Mouse (Mus musculus): Measurements from ENCODE around the gene Mdm2. TPM values are rescaled to one million over a fixed set of nuclear protein-coding genes. Genes with fewer than 3 reads are reported as not detected.
A peak's percentile ranks its signal among the peaks of the same experiment; 100 is the strongest.

The Mdm2 gene
- polyA plus RNA-seq, 1 experiment, result 39.2 TPM

DNA sequence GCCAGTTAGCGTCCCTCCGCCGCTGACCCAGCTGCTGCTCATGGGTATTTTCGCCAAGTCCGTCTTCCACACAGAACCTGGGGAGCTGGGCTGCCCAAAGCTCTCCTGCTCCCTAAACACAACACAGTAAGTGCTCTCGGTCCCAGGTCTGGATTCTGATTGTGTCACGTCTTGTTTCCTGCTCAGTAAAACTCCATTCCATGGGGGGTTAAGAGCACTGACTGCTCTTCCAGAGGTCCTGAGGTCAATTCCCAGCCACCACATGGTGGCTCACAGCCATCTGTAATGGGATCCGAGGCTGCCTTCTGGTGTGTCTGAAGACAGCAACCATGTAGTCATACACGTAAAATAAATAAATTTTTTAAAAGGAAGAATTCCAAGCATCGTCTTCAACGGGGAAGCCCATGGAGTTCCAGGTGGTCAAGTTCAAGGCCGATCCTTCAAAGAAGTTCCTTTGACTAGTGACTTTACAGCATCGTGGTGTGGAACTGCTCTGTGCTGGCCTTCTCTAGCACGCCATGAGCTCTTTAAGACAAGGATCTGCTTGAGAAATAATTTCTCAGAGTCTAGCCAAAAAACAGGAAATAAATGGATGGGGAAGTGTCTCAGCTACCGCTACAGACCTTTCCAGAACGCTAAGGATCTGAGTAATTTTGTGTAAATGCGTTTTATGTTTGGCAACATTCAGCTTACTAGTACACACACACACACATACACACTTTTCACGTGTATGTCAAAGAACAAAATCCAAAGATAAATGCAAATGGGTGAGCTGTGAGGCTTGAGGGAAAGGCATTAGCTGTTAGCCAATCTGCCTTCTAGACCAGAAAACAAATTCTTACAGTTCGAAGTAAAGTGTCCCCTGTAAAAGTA is 26.0 kb downstream of the Mdm2 start:
- WGBS, result 84% methylated on average over 19 of the region's 19 CpGs
- H3K36me3 ChIP-seq (ENCODE audit: control insufficient read depth, insufficient read depth, low read length), result peaks cover 10% of the 10 kb centered on the region
- H3K4me3 ChIP-seq (ENCODE audit: low read depth, low read length), result no peak overlapping the region
- no peaks in the 10 kb centered on the region for H3K27me3 ChIP-seq (ENCODE audit: control insufficient read depth, insufficient read depth, low read length)
- TF ChIP-seq POLR2A (IDR thresholded peaks at IDR 0.05; ENCODE audit: low read depth, low read length) (no peak), CTCF (IDR thresholded peaks at IDR 0.05; ENCODE audit: extremely low read depth, insufficient read length, insufficient replicate concordance, low read depth, low read length) (no peak)
- H3K4me1 ChIP-seq (ENCODE audit: control insufficient read depth, insufficient read depth, insufficient read length, low read length), result no peaks in the 10 kb centered on the region
- H3K27ac ChIP-seq (ENCODE audit: insufficient read depth, low read depth, low read length), result no peak overlapping the region

DNA sequence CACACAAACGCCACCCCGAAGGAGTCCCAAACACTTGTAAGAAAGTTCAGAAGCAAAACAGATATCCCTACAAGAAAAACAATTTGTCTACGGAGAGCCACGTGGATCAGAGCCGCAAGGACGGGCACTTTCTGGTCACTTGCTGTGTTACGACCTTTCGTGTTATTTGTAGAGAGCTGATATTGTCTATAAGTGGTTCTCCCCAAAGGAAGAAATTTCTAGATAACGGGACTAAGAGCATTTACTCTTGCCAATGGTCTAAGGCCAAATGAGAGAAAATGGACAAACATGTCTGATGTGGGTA is 26.9 kb downstream of the Mdm2 start:
- H3K27ac ChIP-seq (ENCODE audit: insufficient read depth, low read depth, low read length), result no peak overlapping the region
- H3K4me3 ChIP-seq (ENCODE audit: low read depth, low read length), result no peak overlapping the region
- no peaks in the 10 kb centered on the region for H3K4me1 ChIP-seq (ENCODE audit: control insufficient read depth, insufficient read depth, insufficient read length, low read length)
- no peak for TF ChIP-seq POLR2A (IDR thresholded peaks at IDR 0.05; ENCODE audit: low read depth, low read length)
- TF ChIP-seq CTCF (IDR thresholded peaks at IDR 0.05; ENCODE audit: extremely low read depth, insufficient read length, insufficient replicate concordance, low read depth, low read length), result no peak
- H3K36me3 ChIP-seq (ENCODE audit: control insufficient read depth, insufficient read depth, low read length), result peaks cover 5% of the 10 kb centered on the region; the same call in 1 of the 2 replicates
- no peaks in the 10 kb centered on the region for H3K27me3 ChIP-seq (ENCODE audit: control insufficient read depth, insufficient read depth, low read length)
- WGBS, result 94% methylated on average over 9 of the region's 9 CpGs

DNA sequence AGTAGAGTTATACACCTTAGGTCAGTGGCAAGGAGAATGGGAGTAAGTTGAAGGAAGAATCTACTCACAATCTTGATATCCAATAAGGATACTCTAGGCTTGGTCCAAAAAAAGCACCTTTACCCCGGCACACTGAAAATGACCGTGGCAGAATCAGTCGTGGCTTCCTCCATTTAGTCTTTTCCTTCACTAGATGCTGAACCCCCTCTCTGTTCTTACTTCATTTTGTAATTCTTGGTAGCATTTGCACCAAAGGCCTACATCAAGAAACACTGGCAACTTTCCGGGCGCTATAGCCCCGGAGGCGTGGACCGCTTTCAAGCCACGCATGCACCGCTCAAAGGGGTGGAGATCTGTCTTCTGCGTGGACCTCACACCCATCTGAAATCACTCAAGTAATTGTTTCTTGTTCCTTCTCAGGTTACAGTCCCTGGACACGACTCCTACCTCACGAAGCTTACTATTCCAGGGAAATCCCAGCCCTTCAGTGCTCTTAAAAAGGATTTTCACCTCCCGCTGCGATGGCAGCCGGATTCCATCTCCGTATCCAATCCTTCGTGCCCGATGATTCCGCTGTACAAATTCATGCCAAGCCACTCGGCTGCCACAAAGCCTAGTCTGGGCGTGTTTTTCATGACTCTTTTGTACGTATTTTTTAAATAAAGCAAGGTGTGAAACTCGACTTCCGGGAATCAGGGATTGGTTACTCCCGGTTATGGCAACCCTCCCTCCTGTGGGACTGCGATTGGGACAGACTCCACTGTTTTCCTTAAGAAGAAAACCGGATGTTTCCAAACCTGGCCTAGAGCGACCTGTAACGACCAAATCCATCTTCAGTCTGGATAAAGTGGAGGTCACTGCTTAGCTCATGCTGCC is 27.5 kb downstream of the Mdm2 start:
- no peaks in the 10 kb centered on the region for H3K27me3 ChIP-seq (ENCODE audit: control insufficient read depth, insufficient read depth, low read length)
- peaks cover 2% of the 10 kb centered on the region; the same call in 1 of the 2 replicates for H3K36me3 ChIP-seq (ENCODE audit: control insufficient read depth, insufficient read depth, low read length)
- no peak overlapping the region for H3K27ac ChIP-seq (ENCODE audit: insufficient read depth, low read depth, low read length)
- H3K4me1 ChIP-seq (ENCODE audit: control insufficient read depth, insufficient read depth, insufficient read length, low read length), result no peaks in the 10 kb centered on the region
- H3K4me3 ChIP-seq (ENCODE audit: low read depth, low read length), result no peak overlapping the region
- TF ChIP-seq CTCF (IDR thresholded peaks at IDR 0.05; ENCODE audit: extremely low read depth, insufficient read length, insufficient replicate concordance, low read depth, low read length) (no peak), POLR2A (IDR thresholded peaks at IDR 0.05; ENCODE audit: low read depth, low read length) (no peak)
- 93% methylated on average over 30 of the region's 30 CpGs for WGBS

DNA sequence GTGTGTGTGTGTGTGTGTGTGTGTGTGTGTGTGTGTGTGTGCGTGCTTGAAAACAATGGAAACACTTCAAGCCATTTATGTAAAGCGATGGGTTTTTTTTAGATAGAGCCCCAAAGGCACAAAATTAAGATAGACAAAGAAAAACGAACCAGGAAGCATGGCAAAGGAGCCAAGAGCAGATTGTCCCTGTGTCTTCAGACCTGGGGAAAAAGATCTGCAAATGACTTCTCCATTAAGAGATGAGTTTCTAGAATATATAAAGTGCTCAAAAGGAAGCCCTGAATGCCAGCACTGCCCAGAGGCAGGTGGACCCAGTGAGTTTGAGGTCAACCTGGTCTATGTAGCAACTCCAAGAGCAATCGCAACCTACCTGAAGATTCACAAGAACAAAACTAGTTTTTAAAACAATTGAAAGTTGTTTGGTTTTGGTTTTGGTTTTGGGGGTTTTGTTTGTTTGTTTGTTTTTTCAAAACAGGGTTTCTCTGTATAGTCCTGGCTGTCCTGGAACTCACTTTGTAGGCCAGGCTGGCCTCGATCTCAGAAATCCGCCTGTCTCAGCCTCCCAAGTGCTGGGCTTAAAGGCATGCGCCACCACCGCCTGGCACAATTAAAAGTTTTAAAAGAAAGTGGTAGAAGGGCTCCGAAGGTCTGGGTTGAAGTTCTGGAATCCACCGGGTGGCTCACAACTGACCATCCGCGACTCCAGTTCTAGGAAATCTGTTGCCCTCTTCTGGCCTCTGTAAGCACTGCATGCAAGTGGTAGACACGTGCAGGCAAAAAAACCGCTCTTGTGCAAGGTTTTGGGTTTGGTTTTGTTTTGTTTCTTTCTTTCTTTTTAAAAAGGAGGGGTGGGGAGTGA is 28.3 kb downstream of the Mdm2 start:
- Histone ChIP-seq H3K4me1 (ENCODE audit: control insufficient read depth, insufficient read depth, insufficient read length, low read length) (no peaks in the 10 kb centered on the region), H3K27me3 (ENCODE audit: control insufficient read depth, insufficient read depth, low read length) (no peaks in the 10 kb centered on the region), H3K36me3 (ENCODE audit: control insufficient read depth, insufficient read depth, low read length) (peaks cover 2% of the 10 kb centered on the region; the same call in 1 of the 2 replicates), H3K27ac (ENCODE audit: insufficient read depth, low read depth, low read length) (no peak overlapping the region), H3K4me3 (ENCODE audit: low read depth, low read length) (no peak overlapping the region)
- WGBS, result 84% methylated on average over 14 of the region's 14 CpGs
- TF ChIP-seq POLR2A (IDR thresholded peaks at IDR 0.05; ENCODE audit: low read depth, low read length) (no peak), CTCF (IDR thresholded peaks at IDR 0.05; ENCODE audit: extremely low read depth, insufficient read length, insufficient replicate concordance, low read depth, low read length) (peak; percentile 45; the same call in 1 of the 2 replicates)

DNA sequence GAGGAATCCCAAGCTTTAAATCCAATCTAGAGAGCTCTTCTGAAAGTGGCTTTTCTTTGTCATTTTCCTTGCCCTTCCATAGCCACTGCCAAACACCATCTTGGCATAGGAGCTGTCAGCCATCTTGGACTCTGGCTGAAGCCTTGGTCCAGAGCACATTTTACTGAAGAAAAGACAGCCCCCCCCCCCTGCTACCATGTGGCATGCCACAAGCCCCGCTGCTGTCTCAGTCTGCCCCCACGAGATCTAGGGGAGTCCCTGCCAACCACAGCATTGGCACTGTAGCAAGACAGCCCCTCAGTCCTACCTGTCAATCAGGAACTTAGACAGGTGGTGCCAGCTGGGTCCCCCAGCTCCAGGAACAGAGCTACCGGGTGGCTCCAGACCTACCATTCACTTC is 29.0 kb downstream of the Mdm2 start:
- Histone ChIP-seq H3K4me3 (ENCODE audit: low read depth, low read length) (no peak overlapping the region), H3K4me1 (ENCODE audit: control insufficient read depth, insufficient read depth, insufficient read length, low read length) (no peaks in the 10 kb centered on the region), H3K27ac (ENCODE audit: insufficient read depth, low read depth, low read length) (no peak overlapping the region), H3K36me3 (ENCODE audit: control insufficient read depth, insufficient read depth, low read length) (peaks cover 2% of the 10 kb centered on the region; the same call in 1 of the 2 replicates), H3K27me3 (ENCODE audit: control insufficient read depth, insufficient read depth, low read length) (no peaks in the 10 kb centered on the region)
- TF ChIP-seq CTCF (IDR thresholded peaks at IDR 0.05; ENCODE audit: extremely low read depth, insufficient read length, insufficient replicate concordance, low read depth, low read length), result no peak
- no peak for TF ChIP-seq POLR2A (IDR thresholded peaks at IDR 0.05; ENCODE audit: low read depth, low read length)
- 87% methylated on average over 3 of the region's 3 CpGs for WGBS

DNA sequence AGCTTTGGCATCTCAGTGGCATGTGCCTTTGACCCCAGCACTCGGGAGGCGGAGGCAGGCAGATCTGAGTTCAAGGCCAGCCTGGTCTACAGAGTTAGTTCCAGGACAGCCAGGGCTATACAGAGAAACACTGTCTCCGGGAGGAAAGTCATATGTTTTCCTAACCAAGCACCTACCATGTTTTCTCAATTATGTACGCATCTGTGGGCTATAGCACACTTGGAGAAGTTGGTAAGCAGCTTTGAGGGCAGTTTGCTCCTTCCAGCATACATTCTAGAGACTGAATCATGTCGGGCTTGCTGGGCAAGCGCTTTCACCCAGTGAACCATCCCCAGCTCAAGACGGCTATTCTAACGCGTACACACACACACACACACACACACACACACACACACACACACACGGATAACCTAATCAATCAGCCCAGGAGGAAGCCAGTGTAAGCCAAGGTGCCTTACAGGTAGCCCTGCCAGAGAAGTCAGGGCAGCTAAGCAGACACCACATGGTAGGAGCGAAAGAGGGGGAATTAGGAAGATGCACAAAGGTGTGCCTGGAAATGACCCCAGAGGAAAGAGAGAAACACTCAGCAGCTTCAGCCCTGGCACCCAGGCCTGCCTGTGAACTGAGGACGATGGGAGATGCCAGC is 29.6 kb downstream of the Mdm2 start:
- Histone ChIP-seq H3K4me1 (ENCODE audit: control insufficient read depth, insufficient read depth, insufficient read length, low read length) (no peaks in the 10 kb centered on the region), H3K27ac (ENCODE audit: insufficient read depth, low read depth, low read length) (no peak overlapping the region), H3K36me3 (ENCODE audit: control insufficient read depth, insufficient read depth, low read length) (peaks cover 2% of the 10 kb centered on the region; the same call in 1 of the 2 replicates), H3K27me3 (ENCODE audit: control insufficient read depth, insufficient read depth, low read length) (no peaks in the 10 kb centered on the region), H3K4me3 (ENCODE audit: low read depth, low read length) (no peak overlapping the region)
- 91% methylated on average over 12 of the region's 12 CpGs for WGBS
- TF ChIP-seq CTCF (IDR thresholded peaks at IDR 0.05; ENCODE audit: extremely low read depth, insufficient read length, insufficient replicate concordance, low read depth, low read length) (no peak), POLR2A (IDR thresholded peaks at IDR 0.05; ENCODE audit: low read depth, low read length) (no peak)
